ENCODE assay signal across 25 mouse cellular contexts in genomic region chr11:87875436-87875835, GRCm38 (mm10). TPM values are rescaled to one million over a fixed set of nuclear protein-coding genes. Genes with fewer than 3 reads are reported as not detected.
DNase-seq lines count a peak whose midpoint lies in the region; ATAC-seq and TF ChIP-seq lines count a peak whose summit lies in the region.
"Had no signal": no experiment of that assay in that cellular context is flagged by ENCODE, and none has a peak within 500 bp of the region (broad histone marks: within the 10 kb centered on the region; RNA-seq: fewer than 3 reads in every experiment).

TSS of gene Epx (minus strand) at chr11:87875536.

- no peaks in the 10 kb centered on the region for H3K36me3 ChIP-seq in megakaryocyte, embryonic 14.5 days (replicated peaks; ENCODE audit: low read length)
- H3K36me3 ChIP-seq: embryonic facial prominence, embryonic 10.5 days; embryonic facial prominence, embryonic 12.5 days; G1E had no signal

- peaks cover 6% of the 10 kb centered on the region for H3K4me1 ChIP-seq in megakaryocyte, embryonic 14.5 days
- H3K4me1 ChIP-seq in bone marrow, adult 2 months (ENCODE audit: control insufficient read depth, insufficient read depth, low read length): no peaks in the 10 kb centered on the region
- H3K4me1 ChIP-seq: embryonic facial prominence, embryonic 10.5 days; embryonic facial prominence, embryonic 12.5 days; forebrain, embryonic 13.5 days had no signal

- 74% methylated on average over 6 of the region's 6 CpGs for WGBS in bone marrow, adult 2 months

- H3K27ac ChIP-seq in bone marrow, adult 2 months (ENCODE audit: control insufficient read depth, insufficient read depth, low read depth, low read length, poor library complexity): no peak within 1 kb of the TSS
- H3K27ac ChIP-seq: embryonic facial prominence, embryonic 10.5 days; embryonic facial prominence, embryonic 12.5 days; forebrain, embryonic 13.5 days had no signal

- peaks cover 81% of the 10 kb centered on the region for H3K27me3 ChIP-seq in megakaryocyte, embryonic 14.5 days (replicated peaks)
- H3K27me3 ChIP-seq: embryonic facial prominence, embryonic 12.5 days; forebrain, embryonic 13.5 days had no signal

- peak within 1 kb of the TSS; percentile 17 for H3K4me3 ChIP-seq in megakaryocyte, embryonic 14.5 days (replicated peaks)
- peak within 1 kb of the TSS; percentile 8 for H3K4me3 ChIP-seq in bone marrow, adult 2 months (replicated peaks; ENCODE audit: control insufficient read depth, low read depth, low read length)
- H3K4me3 ChIP-seq: embryonic facial prominence, embryonic 10.5 days; embryonic facial prominence, embryonic 12.5 days; erythroblast, embryonic 14.5 days; forebrain, embryonic 13.5 days had no signal

- no peak for DNase-seq in right cerebral cortex, adult 18-20 months
- no peak for DNase-seq in right cerebral cortex, postnatal 25 days
- no peak for DNase-seq in adrenal gland, postnatal 14 days
- DNase-seq: adrenal gland, adult 8-10 months; adrenal gland, postnatal 25 days; cerebellum, adult 11-12 months; cerebellum, adult 2 months; cerebellum, adult 9-10 months; cerebellum, postnatal 10 days; cerebellum, postnatal 25 days had no signal

- no peak for ATAC-seq in megakaryocyte, adult 5-6 weeks (ENCODE audit: poor library complexity, severe bottlenecking)
- ATAC-seq in erythroid progenitor cell, adult 5-6 weeks (replicated peaks; ENCODE audit: low FRiP score, poor library complexity, severe bottlenecking): no peak
- ATAC-seq: activated CD4-positive, CD25-positive, alpha-beta regulatory T cell, adult 4 months; forebrain, embryonic 13.5 days; forebrain, embryonic 16.5 days; Patski had no signal

- H3K9me3 ChIP-seq in megakaryocyte, embryonic 14.5 days: no peaks in the 10 kb centered on the region
- H3K9me3 ChIP-seq: embryonic facial prominence, embryonic 10.5 days; embryonic facial prominence, embryonic 12.5 days; forebrain, embryonic 13.5 days; G1E had no signal

- no peak for TF ChIP-seq CTCF in bone marrow, adult 2 months (IDR thresholded peaks at IDR 0.05; ENCODE audit: control insufficient read depth, insufficient read depth, low read length)

- no peak for TF ChIP-seq POLR2A in bone marrow, adult 2 months (IDR thresholded peaks at IDR 0.05; ENCODE audit: borderline replicate concordance, control insufficient read depth, low read depth, low read length)

RNA-seq across cellular contexts. Expression of gene Epx, which starts in this region (rescaled TPM):
- polyA plus RNA-seq in megakaryocyte, embryonic 14.5 days (2012; ENCODE audit: insufficient read depth, low replicate concordance): 0.39 TPM in 1 of 2 replicates, not detected in the other
- total RNA-seq in megakaryocyte, adult 5-6 weeks (2015): 2.9 and 6.0 TPM in 2 replicates
- total RNA-seq in megakaryocyte, adult 5-6 weeks (2017): 16.3 and 19.6 TPM in 2 replicates
- polyA plus RNA-seq in bone marrow, adult 2 months (2011; ENCODE audit: insufficient read depth, insufficient read length, low replicate concordance, missing spikeins): 1.6 and 8.2 TPM in 2 replicates
- total RNA-seq in erythroid progenitor cell, adult 5-6 weeks (2015; ENCODE audit: low replicate concordance): 13.0 and 18.4 TPM in 2 replicates
- 10.3 and 15.8 TPM in 2 replicates for total RNA-seq in erythroid progenitor cell, adult 5-6 weeks (2017; ENCODE audit: low replicate concordance)
- 0.63 TPM in 1 of 2 replicates, not detected in the other for total RNA-seq in adrenal gland, postnatal 14 days (2021)
- total RNA-seq: adrenal gland, adult 18-20 months; adrenal gland, adult 8-10 months; adrenal gland, postnatal 25 days; G1E had no signal
- polyA plus RNA-seq: activated CD4-positive, CD25-positive, alpha-beta regulatory T cell, adult 4 months; C2C12; embryonic facial prominence, embryonic 10.5 days; embryonic facial prominence, embryonic 12.5 days; embryonic facial prominence, embryonic 14.5 days; forebrain, embryonic 13.5 days; forebrain, embryonic 16.5 days; G1E; Patski had no signal
